Mouse (Mus musculus) stomach, postnatal 0 days (tissue): Measurements from ENCODE around the gene Cd99l2.

Source experiments
- CTCF ChIP-seq: IDR thresholded peaks from 2 replicates; pipeline ENCODE4 v1.5.1; 2016; ENCODE audit warnings: antibody characterized with exemption, low read depth, mild to moderate bottlenecking, moderate library complexity
- EP300 ChIP-seq: optimal IDR thresholded peaks from 2 replicates; pipeline ENCODE3; 2016; ENCODE audit warnings: antibody characterized with exemption

DNA sequence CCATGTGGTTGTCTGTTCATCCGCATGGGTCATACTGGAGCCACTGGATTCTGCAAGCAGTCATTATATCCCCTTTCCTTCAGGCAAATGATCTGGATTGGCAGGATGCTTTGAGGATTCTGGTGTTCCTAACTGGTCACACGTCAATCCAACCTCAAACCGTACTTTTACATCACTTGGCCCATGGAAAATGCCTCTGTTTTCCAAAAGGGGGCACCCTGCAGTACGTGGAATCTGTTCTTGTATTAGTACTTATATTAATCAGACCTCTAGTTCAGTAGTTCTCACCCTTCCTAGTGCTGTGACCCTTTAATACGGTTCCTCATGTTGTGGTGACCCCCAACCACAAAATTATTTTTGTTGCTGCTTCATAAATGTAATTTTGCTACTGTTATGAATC, 41.5 kb upstream of the Cd99l2 start:
- TF ChIP-seq CTCF = peak; percentile 26
- no peak for TF ChIP-seq EP300
